Mouse (Mus musculus) ES-E14 (cell line): Measurements from ENCODE around the gene Dnttip1.

Source experiments
- HCFC1 ChIP-seq: IDR thresholded peaks from 2 replicates; pipeline ENCODE4 v1.6.1; 2012; ENCODE audit warnings: low read length, inconsistent platforms, borderline replicate concordance; ENCODE audit not compliant: insufficient read depth
- ZC3H11A ChIP-seq: IDR thresholded peaks from 2 replicates; pipeline ENCODE4 v1.6.1; 2012; ENCODE audit warnings: low read depth, mild to moderate bottlenecking, inconsistent platforms, low read length, borderline replicate concordance

GRCm38 (mm10) chr2:164815348-164815747 lies 69.6 kb downstream of the Dnttip1 start:
- no peak for TF ChIP-seq HCFC1
- no peak for TF ChIP-seq ZC3H11A
